Mouse (Mus musculus): ENCODE data around the gene Unc5c. TPM values are rescaled to one million over a fixed set of nuclear protein-coding genes. Genes with fewer than 3 reads are reported as not detected.

Gene Unc5c
- not detected in 2 replicates for polyA plus RNA-seq (2012; ENCODE audit: insufficient read depth, insufficient read length, missing spikeins)

GRCm38 (mm10) chr3:141465104-141465705 is at the start of gene Unc5c:
TSS of gene Unc5c (plus strand) at chr3:141465216.
- H3K27ac ChIP-seq (ENCODE audit: insufficient read depth, low read depth, low read length), result no peak within 1 kb of the TSS
- no peak within 1 kb of the TSS for H3K4me3 ChIP-seq (ENCODE audit: insufficient read depth, low read length)
- TF ChIP-seq CTCF (IDR thresholded peaks at IDR 0.05; ENCODE audit: low read depth, low read length) (no peak), POLR2A (IDR thresholded peaks at IDR 0.05; ENCODE audit: borderline replicate concordance, low read depth, low read length) (no peak)
- no peaks in the 10 kb centered on the region for H3K4me1 ChIP-seq (ENCODE audit: control insufficient read depth, insufficient read depth, low read length)

DNA sequence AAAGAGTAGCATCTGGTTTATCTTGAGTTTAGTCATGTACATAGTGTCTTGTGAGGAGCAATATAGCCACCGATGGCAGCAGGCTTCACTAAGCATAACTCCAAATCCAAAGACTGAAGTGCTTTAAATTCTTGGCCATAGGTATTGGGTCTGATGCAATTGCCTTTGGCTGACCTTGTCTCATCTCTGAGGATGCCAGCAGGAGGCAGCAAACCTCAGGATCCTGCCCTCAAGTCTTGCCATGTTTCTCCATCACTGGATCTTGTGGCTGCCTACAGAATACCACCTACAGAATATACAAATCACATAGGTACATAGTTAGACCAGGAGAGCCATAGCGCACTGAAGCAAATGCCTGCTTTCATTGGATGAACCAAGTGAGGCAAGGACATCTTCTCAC is 7.5 kb upstream of the Unc5c start:
- Histone ChIP-seq H3K4me3 (ENCODE audit: insufficient read depth, low read length) (no peak overlapping the region), H3K27ac (ENCODE audit: insufficient read depth, low read depth, low read length) (no peak overlapping the region), H3K4me1 (ENCODE audit: control insufficient read depth, insufficient read depth, low read length) (no peaks in the 10 kb centered on the region)
- TF ChIP-seq POLR2A (IDR thresholded peaks at IDR 0.05; ENCODE audit: borderline replicate concordance, low read depth, low read length), result no peak

GRCm38 (mm10) chr3:141462482-141462881 is 2.5 kb upstream of the Unc5c start:
- TF ChIP-seq CTCF (IDR thresholded peaks at IDR 0.05; ENCODE audit: low read depth, low read length) (no peak), POLR2A (IDR thresholded peaks at IDR 0.05; ENCODE audit: borderline replicate concordance, low read depth, low read length) (no peak)
- Histone ChIP-seq H3K4me1 (ENCODE audit: control insufficient read depth, insufficient read depth, low read length) (no peaks in the 10 kb centered on the region), H3K27ac (ENCODE audit: insufficient read depth, low read depth, low read length) (no peak overlapping the region), H3K4me3 (ENCODE audit: insufficient read depth, low read length) (no peak overlapping the region)

DNA sequence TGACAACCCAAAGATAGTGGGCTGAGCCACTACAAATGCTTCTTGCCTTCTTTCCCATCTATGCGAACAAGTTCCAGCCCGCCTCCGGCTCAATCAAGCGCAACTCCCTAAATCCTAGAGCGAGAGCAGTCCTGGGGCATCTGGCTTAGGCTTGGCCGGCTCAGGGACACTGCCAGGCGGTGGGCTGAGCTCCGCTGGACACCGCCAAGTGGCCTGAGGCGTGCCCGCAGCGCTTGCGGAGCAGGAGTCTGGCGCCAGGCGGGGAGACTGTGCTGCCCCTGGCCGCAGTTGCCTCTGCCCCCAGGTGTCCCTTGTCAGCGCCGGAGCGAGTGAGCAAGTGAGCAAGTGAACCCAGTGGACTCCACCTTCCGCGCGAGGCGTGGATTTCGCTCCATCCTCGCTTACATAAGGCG is 319 bp upstream of the Unc5c start:
- no peak for TF ChIP-seq POLR2A (IDR thresholded peaks at IDR 0.05; ENCODE audit: borderline replicate concordance, low read depth, low read length)
- TF ChIP-seq CTCF (IDR thresholded peaks at IDR 0.05; ENCODE audit: low read depth, low read length), result no peak
- Histone ChIP-seq H3K27ac (ENCODE audit: insufficient read depth, low read depth, low read length) (no peak overlapping the region), H3K4me3 (ENCODE audit: insufficient read depth, low read length) (no peak overlapping the region), H3K4me1 (ENCODE audit: control insufficient read depth, insufficient read depth, low read length) (no peaks in the 10 kb centered on the region)

DNA sequence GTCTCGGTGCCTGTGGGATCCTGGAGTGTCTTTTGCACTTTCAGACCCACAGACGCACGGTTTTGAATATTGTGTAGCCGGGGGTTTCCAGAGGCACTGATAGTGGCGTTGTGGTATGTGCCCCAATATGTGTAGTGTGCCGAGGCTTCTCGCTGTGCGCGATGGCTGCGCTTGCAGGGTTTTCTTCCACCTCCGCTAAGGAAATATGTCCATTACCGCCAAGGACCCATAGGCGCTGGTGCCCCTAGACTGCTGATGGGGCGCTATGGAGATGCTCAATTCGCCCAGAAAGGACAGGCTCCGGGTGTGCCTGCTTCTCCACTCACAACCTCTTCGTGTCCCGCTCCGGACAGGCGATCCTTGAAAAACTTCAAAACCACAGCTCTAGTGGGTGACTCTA is 1.0 kb downstream of the Unc5c start:
- Histone ChIP-seq H3K27ac (ENCODE audit: insufficient read depth, low read depth, low read length) (no peak overlapping the region), H3K4me1 (ENCODE audit: control insufficient read depth, insufficient read depth, low read length) (no peaks in the 10 kb centered on the region), H3K4me3 (ENCODE audit: insufficient read depth, low read length) (no peak overlapping the region)
- no peak for TF ChIP-seq POLR2A (IDR thresholded peaks at IDR 0.05; ENCODE audit: borderline replicate concordance, low read depth, low read length)

GRCm38 (mm10) chr3:141466727-141467335 is 1.8 kb downstream of the Unc5c start:
- TF ChIP-seq CTCF (IDR thresholded peaks at IDR 0.05; ENCODE audit: low read depth, low read length) (no peak), POLR2A (IDR thresholded peaks at IDR 0.05; ENCODE audit: borderline replicate concordance, low read depth, low read length) (no peak)
- no peak overlapping the region for H3K4me3 ChIP-seq (ENCODE audit: insufficient read depth, low read length)

DNA sequence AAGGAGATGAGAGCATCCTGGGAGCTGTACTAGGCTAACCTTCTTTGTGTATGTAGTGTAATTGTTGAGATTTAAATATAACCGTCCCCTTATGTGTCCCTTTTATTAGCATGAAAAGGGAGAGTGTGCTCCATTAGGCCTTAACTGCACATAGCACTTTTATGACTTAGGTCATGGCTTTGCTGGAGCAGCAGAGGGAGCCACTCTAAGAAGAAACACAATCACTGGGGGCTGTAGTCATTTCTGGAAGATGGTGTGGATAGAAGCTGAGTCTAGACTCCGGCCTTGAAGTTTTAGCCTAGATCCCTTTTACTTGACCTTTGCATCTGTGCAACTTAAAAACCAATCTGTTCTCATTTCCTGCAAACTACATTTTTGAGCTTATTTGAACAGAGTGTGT is 4.3 kb downstream of the Unc5c start:
- Histone ChIP-seq H3K4me3 (ENCODE audit: insufficient read depth, low read length) (no peak overlapping the region), H3K4me1 (ENCODE audit: control insufficient read depth, insufficient read depth, low read length) (no peaks in the 10 kb centered on the region), H3K27ac (ENCODE audit: insufficient read depth, low read depth, low read length) (no peak overlapping the region)
- no peak for TF ChIP-seq POLR2A (IDR thresholded peaks at IDR 0.05; ENCODE audit: borderline replicate concordance, low read depth, low read length)
- no peak for TF ChIP-seq CTCF (IDR thresholded peaks at IDR 0.05; ENCODE audit: low read depth, low read length)

More at GRCm38 (mm10) chr3:141466727-141467335, 1.8 kb downstream of the Unc5c start:
- no peaks in the 10 kb centered on the region for H3K4me1 ChIP-seq (ENCODE audit: control insufficient read depth, insufficient read depth, low read length)
- no peak overlapping the region for H3K27ac ChIP-seq (ENCODE audit: insufficient read depth, low read depth, low read length)

- H3K4me1 ChIP-seq (ENCODE audit: control insufficient read depth, insufficient read depth, low read length), result no peaks in the 10 kb centered on the region
- no peak overlapping the region for H3K27ac ChIP-seq (ENCODE audit: insufficient read depth, low read depth, low read length)
- H3K4me3 ChIP-seq (ENCODE audit: insufficient read depth, low read length), result no peak overlapping the region
- TF ChIP-seq POLR2A (IDR thresholded peaks at IDR 0.05; ENCODE audit: borderline replicate concordance, low read depth, low read length), result no peak
- TF ChIP-seq CTCF (IDR thresholded peaks at IDR 0.05; ENCODE audit: low read depth, low read length), result no peak
These were observed 8.2 kb downstream of the Unc5c start for GRCm38 (mm10) chr3:141473205-141473604.

DNA sequence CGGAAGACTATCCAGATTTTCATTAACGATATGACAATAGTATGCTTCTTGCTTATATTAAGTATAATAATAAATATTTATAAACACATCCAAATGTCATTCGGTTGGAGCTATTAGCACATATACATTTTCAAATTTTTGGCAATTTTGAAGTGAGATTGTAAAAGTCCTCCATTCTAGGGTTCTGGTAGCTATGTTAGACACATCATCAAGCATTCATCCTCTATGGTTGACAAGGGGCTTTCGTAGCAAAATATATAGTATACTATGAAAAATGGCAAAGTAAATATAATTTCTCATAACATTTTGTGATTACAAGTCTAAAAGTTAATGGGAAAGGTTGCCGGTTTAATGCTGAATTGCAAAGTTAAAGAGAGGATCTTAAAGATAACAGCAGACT is 10.4 kb downstream of the Unc5c start:
- Histone ChIP-seq H3K27ac (ENCODE audit: insufficient read depth, low read depth, low read length) (no peak overlapping the region), H3K4me3 (ENCODE audit: insufficient read depth, low read length) (no peak overlapping the region), H3K4me1 (ENCODE audit: control insufficient read depth, insufficient read depth, low read length) (no peaks in the 10 kb centered on the region)
- no peak for TF ChIP-seq CTCF (IDR thresholded peaks at IDR 0.05; ENCODE audit: low read depth, low read length)
- TF ChIP-seq POLR2A (IDR thresholded peaks at IDR 0.05; ENCODE audit: borderline replicate concordance, low read depth, low read length), result no peak

DNA sequence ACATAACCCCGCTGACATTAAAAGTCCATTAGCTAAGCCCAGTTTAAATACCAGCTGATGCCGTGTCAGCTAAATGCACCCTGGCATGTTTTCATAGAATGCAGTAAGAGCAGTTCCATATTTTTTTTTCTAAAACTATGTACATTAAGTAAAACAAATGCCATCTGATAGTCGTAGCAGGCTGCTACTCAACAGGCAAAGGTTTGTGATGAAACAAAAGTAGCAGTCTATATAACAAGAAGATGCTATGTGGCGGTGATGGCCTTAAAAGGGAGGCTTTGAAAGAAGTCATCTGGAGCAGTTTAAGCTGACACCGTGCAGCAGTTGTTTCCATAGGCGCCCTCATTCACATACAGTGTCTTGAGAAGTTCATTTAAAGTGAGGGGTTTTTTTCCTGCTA is 10.9 kb downstream of the Unc5c start:
- Histone ChIP-seq H3K4me1 (ENCODE audit: control insufficient read depth, insufficient read depth, low read length) (no peaks in the 10 kb centered on the region), H3K4me3 (ENCODE audit: insufficient read depth, low read length) (no peak overlapping the region), H3K27ac (ENCODE audit: insufficient read depth, low read depth, low read length) (no peak overlapping the region)
- no peak for TF ChIP-seq CTCF (IDR thresholded peaks at IDR 0.05; ENCODE audit: low read depth, low read length)
- TF ChIP-seq POLR2A (IDR thresholded peaks at IDR 0.05; ENCODE audit: borderline replicate concordance, low read depth, low read length), result no peak

Measured in bone marrow macrophage, adult 2 months (primary cell).